Mouse (Mus musculus) spleen, adult 2 months (tissue): ENCODE results near the gene Ccpg1.

ENCODE experiments used
- CTCF ChIP-seq: fragments of 200-500 bp; IDR thresholded peaks from 2 replicates; pipeline ENCODE4 v1.5.1; 2011; ENCODE audit warnings: mild to moderate bottlenecking, inconsistent platforms; ENCODE audit not compliant: insufficient read depth, insufficient read length, insufficient replicate concordance; ENCODE audit errors: extremely low read depth
- POLR2A ChIP-seq: fragments of 200-500 bp; IDR thresholded peaks from 2 replicates; pipeline ENCODE4 v1.6.1; 2011; ENCODE audit warnings: low read depth, low read length, inconsistent platforms

DNA sequence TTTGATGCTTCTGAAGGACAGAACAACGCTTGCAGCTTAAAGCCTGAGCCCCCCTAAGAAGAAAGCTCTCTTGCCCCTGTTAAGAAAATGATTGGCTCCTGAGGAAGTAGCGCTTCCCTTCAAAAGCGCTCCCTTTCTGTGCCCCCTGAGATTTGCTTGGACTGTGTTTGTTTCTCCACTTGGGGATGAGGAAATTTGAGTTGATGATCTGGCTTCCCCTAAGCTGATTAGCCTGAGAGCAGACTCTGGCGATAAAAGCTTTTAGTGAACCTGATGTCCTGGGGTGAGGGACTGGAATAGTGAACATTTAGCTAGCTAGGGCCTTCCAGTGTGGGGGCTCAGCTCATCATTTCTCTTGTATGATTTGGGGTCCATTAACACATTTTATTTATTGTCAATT, 63.7 kb downstream of the Ccpg1 start:
- TF ChIP-seq CTCF, result no peak
- TF ChIP-seq POLR2A, result no peak
